Mouse (Mus musculus) brain, embryonic 14.5 days (tissue): Measurements from ENCODE around the gene Stxbp1.

Experiments
- CTCF ChIP-seq: fragments of 200-500 bp; IDR thresholded peaks from 2 replicates; pipeline ENCODE4 v1.5.1; 2012; ENCODE audit warnings: inconsistent platforms, mild to moderate bottlenecking, moderate library complexity, borderline replicate concordance; ENCODE audit not compliant: insufficient read depth, insufficient read length; ENCODE audit errors: extremely low read depth
- POLR2A ChIP-seq: fragments of 200-500 bp; IDR thresholded peaks from 2 replicates; pipeline ENCODE4 v1.6.1; 2012; ENCODE audit warnings: mild to moderate bottlenecking, inconsistent platforms, borderline replicate concordance; ENCODE audit not compliant: poor library complexity, insufficient read depth, insufficient read length, severe bottlenecking; ENCODE audit errors: extremely low read depth

DNA sequence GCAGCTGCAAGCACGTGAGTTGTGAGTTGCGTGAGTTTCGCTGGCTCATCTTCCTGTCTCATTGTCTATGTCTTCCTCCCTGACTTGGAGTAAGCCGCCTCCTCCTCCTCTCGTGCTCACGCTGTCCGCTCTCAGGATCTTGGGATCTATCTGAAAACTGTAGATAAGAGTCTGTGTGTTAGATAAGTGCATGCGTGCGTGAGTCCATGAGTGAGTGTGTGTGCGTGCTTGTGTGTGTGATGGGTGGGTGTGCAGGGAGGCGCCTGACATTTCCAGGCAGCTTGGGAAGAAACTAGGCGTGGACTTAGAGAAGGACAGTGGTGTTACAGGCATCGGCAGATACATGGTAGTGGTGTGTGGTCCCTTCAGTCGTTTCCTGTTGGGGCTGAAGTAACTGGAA is 45.4 kb upstream of the Stxbp1 start:
- TF ChIP-seq POLR2A (no peak), CTCF (no peak)
